Mouse (Mus musculus) cerebellum, postnatal 25 days (tissue): ENCODE results near the gene Flvcr1.
A peak's percentile ranks its signal among the peaks of the same experiment; 100 is the strongest.

ENCODE experiments used
- DNase-seq, 2 experiments: peaks; one replicate each; pipeline ENCODE4 v3.0.0; 2021; ENCODE audit warnings: mixed read lengths in 2 of 2

The Flvcr1 gene

DNA sequence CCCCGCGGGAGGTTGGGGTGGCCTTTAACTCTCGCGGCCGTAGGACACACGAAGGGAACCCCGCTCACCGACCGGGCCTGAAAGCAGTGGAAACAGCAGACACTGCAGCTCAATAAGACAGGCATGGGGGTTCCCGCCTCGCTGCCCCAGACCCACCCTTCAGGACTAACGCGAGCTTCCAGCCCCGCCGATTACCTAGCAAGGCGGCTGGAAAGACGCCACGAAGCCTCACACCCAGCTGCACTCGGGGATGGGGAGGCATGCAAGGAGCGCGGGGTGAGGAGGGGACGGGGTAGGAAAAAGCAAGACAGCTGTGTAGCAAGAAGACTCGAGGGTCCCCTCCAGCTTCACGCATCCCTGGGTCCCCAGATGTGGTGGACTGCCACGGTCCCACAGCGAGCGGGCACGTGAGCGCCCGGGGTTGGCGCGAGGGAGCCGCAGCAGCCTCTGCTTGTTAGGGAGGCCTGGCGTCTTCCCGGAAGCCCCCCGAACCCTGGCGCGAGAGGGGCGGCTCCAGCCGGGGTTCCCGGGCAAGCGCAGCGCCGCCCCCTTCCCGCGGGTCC lies 47.4 kb downstream of the Flvcr1 start:
- peak; percentile 28 to 36 for DNase-seq

DNA sequence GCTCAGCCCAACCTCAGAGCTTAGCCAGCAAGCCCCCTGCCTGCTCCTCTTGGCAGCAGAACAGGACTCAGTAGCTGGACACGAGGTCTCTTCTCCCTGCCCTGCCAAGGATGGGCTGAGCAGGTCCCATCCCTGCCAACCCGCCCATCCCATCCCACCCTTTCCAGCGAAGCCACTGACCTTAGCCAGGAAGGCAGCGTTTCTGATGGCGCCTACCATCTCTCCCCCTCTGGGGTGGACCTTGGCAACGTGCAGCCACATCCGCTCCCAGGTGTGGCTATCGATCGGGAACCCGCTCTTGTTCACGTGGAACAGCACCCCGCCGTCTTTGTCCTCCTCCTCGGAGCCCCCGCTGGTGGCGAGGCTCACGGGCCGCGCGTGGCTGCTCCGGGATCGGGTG lies 48.0 kb downstream of the Flvcr1 start:
- DNase-seq, result peak; percentile 23 to 42

DNA sequence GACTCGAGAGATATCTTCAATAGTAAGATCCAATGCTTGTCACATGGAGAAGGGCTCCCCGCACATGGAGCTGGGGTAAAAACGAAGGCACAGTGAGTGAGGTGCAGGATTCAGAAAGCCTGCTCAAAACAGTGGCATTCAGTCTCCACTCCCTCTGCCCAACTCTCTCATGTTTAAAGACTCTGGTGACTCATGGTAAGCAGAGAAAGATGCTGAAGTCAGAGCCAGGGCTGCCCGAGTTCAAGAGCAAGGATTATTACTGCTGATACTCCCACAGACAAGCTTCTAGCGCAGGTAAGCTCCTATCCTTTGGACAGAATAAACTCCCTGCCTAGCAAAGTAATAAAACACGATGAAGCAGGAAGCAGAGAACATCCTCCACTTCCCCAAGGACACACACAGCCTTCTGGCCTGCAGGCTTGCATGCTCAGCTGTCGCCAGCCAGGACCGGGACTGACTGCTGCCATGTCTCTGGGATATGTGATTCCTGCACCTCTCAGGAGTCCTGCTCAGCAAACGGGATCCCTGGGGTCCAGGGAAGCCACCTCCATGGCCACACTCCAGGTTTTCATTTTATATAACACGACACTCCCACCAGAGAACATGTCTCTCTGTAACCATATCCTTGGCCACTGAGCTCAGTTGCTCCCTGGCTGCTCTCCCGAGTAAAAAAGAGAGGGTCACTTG lies 48.9 kb downstream of the Flvcr1 start:
- DNase-seq, result no peak

DNA sequence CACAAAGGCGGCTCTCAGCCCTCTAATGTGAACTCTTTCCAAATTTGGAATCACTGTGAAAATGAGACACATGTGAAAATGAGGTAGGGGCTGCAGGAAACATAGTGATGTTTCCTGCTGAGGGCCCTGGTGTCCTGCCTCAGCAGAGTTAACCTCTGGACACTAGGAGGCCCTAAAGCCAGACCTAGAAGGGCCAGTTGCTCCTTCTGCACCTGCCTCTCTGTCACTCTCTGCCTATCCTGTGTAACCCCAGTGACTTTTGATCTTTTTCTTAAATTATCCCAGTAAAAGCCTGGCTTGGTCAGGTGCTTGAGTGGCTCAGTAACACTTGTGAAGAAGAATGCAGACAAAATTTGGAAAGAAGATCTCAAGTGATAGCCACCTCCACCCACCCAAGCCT lies 51.1 kb downstream of the Flvcr1 start:
- DNase-seq, result no peak

DNA sequence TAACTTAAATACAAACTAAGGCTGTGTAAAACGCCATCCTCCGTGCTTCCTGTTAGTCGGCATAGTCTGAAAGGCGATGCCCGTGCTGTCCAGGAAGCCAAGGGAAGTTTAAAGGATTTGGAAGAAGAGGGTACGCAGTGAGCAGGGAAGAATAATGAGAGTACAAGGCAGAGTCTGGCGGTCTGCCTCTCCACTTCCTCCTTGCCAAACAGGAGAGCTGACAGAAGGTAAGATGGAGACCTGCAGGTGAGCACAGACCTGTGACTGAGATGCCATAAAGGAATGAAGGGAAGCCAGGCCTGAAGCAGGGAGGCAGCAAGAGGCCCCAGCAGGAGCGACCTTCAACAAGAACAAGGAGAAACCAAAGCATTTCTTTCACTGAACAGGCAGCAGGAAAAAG lies 51.8 kb downstream of the Flvcr1 start:
- peak; percentile 54 to 64 for DNase-seq

DNA sequence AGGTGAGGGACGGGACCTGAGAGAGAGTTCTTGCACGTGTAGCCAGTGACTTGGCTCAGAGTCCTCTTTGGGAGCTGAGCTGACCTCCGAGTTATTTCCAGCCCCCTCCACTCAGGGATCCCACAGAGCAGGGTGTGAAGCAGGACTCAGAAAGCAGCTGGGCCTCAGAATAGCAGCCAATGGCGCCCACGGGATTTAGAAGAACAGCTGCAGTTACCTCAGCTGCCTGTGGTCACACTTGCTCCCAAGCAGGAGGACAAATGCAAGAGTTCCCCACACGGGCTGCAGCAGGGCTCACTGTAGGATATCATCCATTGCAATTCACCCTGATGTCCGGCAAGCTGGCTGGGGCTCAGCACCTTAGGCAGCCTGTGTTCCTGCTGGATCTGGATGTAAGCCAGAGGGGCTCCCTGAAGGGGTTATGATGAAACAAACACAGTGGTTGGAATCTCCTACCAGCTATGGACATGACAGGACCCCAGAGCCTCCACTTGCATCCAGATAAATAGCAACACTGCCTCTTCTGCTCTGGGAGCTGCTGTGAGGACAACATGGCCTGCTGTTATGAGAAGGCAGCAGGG lies 53.3 kb downstream of the Flvcr1 start:
- DNase-seq, result no peak

DNA sequence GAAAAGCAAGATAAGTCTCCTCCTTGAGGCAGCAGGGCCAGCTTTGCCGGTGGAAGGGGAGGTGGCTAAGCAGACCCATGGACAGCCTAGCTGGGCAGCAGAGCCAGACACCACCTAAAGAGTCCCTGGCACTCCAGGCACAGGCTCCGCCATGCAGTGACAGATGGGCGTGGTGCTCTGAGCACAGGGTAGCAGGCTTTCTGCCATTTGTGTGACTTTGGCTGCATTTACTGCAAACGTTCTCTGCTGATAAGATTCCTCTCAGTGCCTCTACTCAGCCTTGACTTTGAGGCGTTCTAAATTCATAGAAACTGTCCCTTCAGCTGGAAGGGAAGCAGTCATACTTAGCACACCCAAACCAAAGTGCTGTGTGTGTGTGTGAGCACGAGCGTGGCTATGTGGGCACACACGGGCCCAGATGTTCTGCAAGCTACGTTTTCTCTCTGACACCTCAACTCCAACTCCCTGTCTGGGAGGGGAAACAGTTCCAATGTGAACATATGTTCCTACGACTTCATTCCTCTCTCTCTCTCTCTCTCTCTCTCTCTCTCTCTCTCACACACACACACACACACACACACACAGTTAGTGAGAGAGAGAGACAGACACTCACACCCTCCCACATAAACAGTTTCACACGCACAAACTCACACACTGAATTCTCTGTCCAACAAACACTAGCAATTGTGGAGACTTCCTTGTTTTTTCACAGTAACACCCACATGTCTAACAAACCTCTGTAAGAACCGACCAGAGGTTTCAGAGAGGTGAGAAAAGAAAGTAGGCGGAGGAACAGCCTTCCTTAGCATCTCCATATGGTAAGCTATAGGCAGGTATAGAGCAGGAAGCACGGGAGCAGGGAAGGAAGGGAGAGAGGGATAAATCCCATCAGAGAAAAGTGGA lies 54.0 kb downstream of the Flvcr1 start:
- DNase-seq, result peak; percentile 67 to 77

DNA sequence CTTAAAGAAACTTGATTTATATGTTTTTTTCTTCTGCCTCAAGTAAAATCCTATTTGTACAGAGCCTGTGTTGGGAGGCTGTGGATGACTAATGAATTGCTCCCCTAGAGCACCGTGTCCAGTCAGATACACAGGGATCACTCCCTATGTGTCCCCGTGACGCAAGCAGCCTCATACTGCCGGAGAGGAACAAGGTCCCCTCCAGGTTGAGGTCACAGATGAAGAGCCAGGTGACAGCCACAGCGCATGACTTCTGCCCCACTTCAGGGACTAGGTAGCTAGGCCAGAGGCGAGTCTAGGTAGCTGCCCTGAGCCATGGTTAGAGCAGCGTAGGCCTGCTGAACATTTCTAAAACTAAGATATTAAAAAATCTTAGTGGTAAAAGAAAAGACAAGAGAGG lies 57.9 kb downstream of the Flvcr1 start:
- no peak for DNase-seq

DNA sequence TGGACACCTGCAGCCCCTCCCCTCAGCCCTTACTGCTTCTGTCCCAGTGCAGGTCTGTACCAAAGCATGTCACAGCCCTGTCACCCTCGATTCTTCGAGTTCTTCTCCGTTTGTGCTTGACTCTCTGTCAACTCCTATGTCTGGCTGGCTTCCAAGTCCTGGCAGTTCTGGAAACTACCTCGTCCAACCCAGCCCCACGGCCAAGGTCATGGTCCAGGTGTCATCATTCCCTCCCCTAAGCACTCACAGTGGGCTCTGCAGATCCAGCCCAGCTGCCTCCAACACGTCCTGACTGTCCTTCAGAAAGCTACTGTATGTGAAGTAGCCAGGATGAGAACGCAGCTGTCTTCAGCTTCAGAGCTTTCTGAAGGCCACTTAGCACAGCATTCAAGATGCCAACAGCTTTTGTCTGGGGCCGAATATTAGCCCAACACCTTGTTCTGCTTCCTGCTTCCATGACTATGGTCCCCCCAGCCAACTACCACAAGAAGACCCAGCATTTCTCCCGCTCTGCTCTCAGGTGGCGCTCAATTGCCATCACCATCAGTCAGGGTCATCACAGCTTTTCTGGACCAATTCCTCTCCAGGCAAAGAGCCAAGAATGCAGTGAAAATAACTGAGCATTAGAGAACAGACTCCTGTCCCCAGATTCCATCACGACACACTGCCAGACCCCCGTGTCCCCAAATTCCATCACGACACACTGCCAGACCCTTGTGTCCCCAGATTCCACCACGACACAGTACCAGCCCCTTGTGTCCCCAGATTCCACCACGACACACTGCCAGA lies 60.8 kb downstream of the Flvcr1 start:
- peak in 1 of 2 experiments; percentile 47 for DNase-seq

DNA sequence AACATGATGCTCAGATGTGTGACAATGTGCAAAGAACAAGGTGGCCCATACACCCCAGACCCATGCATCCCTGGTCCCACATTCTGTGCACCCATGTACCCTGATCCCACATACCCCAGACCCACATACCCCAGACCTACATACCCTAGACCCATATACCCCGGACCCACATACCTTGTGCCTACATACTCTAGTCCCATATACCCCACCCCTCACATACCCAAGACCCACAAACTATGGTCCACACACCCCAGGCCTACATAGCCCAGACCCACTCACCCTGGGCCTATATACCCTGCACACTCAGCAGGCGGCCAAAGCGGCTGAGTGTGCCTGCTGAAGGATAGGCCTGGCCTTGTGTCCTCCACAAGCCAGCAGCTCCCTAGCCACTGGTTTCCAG lies 63.2 kb downstream of the Flvcr1 start:
- no peak for DNase-seq

DNA sequence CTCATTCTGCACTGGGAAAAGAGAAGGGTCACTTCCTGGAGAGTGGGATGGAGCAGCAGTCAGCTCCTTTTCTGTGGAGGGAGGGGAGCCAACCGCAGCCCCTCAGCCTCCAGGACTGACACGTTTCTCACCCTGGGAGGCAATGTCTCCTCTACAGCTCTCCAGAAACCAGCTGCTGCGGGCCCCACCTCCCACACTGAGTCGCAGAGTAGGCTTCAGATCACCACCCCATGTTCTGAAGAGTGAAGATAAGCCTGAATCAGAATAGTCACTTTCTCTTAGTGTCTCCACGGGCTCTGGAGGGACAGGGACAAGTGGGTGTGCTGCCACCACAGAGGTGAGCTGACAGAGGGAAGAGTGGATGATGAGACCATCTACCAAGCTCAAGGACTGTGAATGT lies 67.1 kb downstream of the Flvcr1 start:
- no peak for DNase-seq
